31 mouse cellular contexts compared by ENCODE assay signal in the genomic region with DNA sequence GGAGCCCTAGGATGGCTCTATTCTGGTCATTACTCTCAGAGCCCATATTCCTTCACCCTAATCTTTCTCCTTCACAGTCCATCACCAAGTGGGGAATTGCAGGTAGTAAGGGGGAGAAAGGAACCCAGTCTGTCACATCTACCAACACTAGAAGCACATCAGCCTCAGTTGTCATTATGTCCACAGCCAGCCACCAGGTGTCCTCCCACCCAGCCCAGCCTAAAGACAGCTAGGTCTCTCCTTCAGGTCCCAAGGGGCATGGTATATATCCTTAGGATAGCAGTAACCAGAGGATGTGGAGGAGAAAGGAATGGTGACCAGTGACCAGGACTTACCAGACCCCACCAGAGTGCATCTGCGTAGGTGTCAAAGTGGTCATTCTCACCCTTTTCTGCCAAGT. TPM values are rescaled to one million over a fixed set of nuclear protein-coding genes. Genes with fewer than 3 reads are reported as not detected.
A peak's percentile ranks its signal among the peaks of the same experiment; 100 is the strongest.
DNase-seq lines count a peak whose midpoint lies in the region; ATAC-seq and TF ChIP-seq lines count a peak whose summit lies in the region.
"Had no signal": no experiment of that assay in that cellular context is flagged by ENCODE, and none has a peak within 500 bp of the region (broad histone marks: within the 10 kb centered on the region; RNA-seq: fewer than 3 reads in every experiment).

No protein-coding gene starts in this region.

- no peaks in the 10 kb centered on the region for H3K27me3 ChIP-seq in kidney, adult 2 months (replicated peaks; ENCODE audit: control insufficient read depth, insufficient read depth, low read length)
- H3K27me3 ChIP-seq in liver, postnatal 0 days (ENCODE audit: insufficient read depth, low read length): no peaks in the 10 kb centered on the region
- peaks cover 92% of the 10 kb centered on the region for H3K27me3 ChIP-seq in CH12.LX (replicated peaks)
- H3K27me3 ChIP-seq: embryonic facial prominence, embryonic 13.5 days; forebrain, embryonic 15.5 days; midbrain, embryonic 15.5 days; neural tube, embryonic 13.5 days; stomach, embryonic 15.5 days had no signal

- in situ Hi-C loops in CH12.LX (cut with MboI; ENCODE audit: low pct_ligation_motif_present, low pct_unique_long_range_greater_than_20kb, low sequenced_read_pairs): no loop called here

- no peak overlapping the region for H3K27ac ChIP-seq in kidney, adult 2 months (ENCODE audit: insufficient read depth, low read depth, low read length)
- no peak overlapping the region for H3K27ac ChIP-seq in liver, postnatal 0 days (ENCODE audit: low read depth)
- H3K27ac ChIP-seq in CH12.LX (ENCODE audit: insufficient read depth, low read depth): no peak overlapping the region
- H3K27ac ChIP-seq: embryonic facial prominence, embryonic 13.5 days; forebrain, embryonic 10.5 days; forebrain, embryonic 15.5 days; heart, embryonic 15.5 days; limb, embryonic 12.5 days; liver, embryonic 12.5 days; macrophage; midbrain, embryonic 15.5 days; neural tube, embryonic 13.5 days; stomach, embryonic 15.5 days had no signal

- TF ChIP-seq EP300 in liver, postnatal 0 days (IDR thresholded peaks at IDR 0.05; ENCODE audit: low read depth): no peak
- TF ChIP-seq EP300 in CH12.LX (IDR thresholded peaks at IDR 0.05; ENCODE audit: low read length): no peak

- no peaks in the 10 kb centered on the region for H3K9me3 ChIP-seq in liver, postnatal 0 days (ENCODE audit: low read length)
- H3K9me3 ChIP-seq in CH12.LX (replicated peaks; ENCODE audit: low read length): no peaks in the 10 kb centered on the region
- H3K9me3 ChIP-seq: embryonic facial prominence, embryonic 13.5 days; forebrain, embryonic 10.5 days; forebrain, embryonic 15.5 days; heart, embryonic 15.5 days; limb, embryonic 12.5 days; liver, embryonic 12.5 days; midbrain, embryonic 15.5 days; neural tube, embryonic 13.5 days; stomach, embryonic 15.5 days had no signal

- ATAC-seq in liver, postnatal 0 days: no peak
- ATAC-seq: forebrain, embryonic 15.5 days; hindbrain, embryonic 16.5 days; liver, embryonic 12.5 days; midbrain, embryonic 15.5 days; Patski had no signal

- no peak for DNase-seq in kidney, adult 2 months
- no peak for DNase-seq in kidney, adult 18-20 months
- no peak for DNase-seq in liver, postnatal 0 days
- no peak for DNase-seq in liver
- no peak for DNase-seq in CH12.LX (ENCODE audit: extremely low read depth)
- DNase-seq in MN1 (ENCODE audit: low spot score): peak; percentile 57
- DNase-seq in right cerebral cortex, adult 18-20 months: no peak
- DNase-seq in spleen, postnatal 36 days (ENCODE audit: low spot score in 2 of 2): no peak
- DNase-seq: adrenal gland, postnatal 10 days; cerebellum, adult 11 months; cerebellum, adult 9-11 months; kidney, postnatal 25 days; layer of hippocampus, postnatal 36 days; lung, adult 2 months; lung, postnatal 10 days; right cerebral cortex, postnatal 14 days; thymus, postnatal 14 days had no signal

- WGBS in kidney, adult 2 months: 91% methylated on average over 1 of the region's 1 CpGs
- WGBS in liver, postnatal 0 days (ENCODE audit: insufficient replicate concordance): 69% methylated on average over 1 of the region's 1 CpGs

- dilution Hi-C loops in CH12.LX (cut with MboI; ENCODE audit: extremely low pct_ligation_motif_present, extremely low pct_unique_long_range_greater_than_20kb, low sequenced_read_pairs): no loop called here

- 0 out of 2 replicates have a peak, but pooled peaks have one; percentile 5 for TF ChIP-seq CTCF in kidney, adult 2 months (conservative IDR thresholded peaks at IDR 0.05; ENCODE audit: insufficient read depth, insufficient read length, low read depth, low read length)
- TF ChIP-seq CTCF in liver, postnatal 0 days (IDR thresholded peaks at IDR 0.05; ENCODE audit: low read depth): peak; percentile 14; the same call in 1 of the 2 replicates
- peak in 1 of 2 experiments; percentile 23; a peak in 1 of 4 replicates for TF ChIP-seq CTCF in CH12.LX (conservative IDR thresholded peaks at IDR 0.05 in 1 of 2, IDR thresholded peaks at IDR 0.05 in 1 of 2; ENCODE audit: low read depth in 2 of 2, low read length in 2 of 2)

- no peaks in the 10 kb centered on the region for H3K4me1 ChIP-seq in kidney, adult 2 months (ENCODE audit: control insufficient read depth, insufficient read depth, low read length)
- H3K4me1 ChIP-seq in liver, postnatal 0 days (ENCODE audit: insufficient read depth): no peaks in the 10 kb centered on the region
- H3K4me1 ChIP-seq in CH12.LX (ENCODE audit: control insufficient read depth in 1 of 2, insufficient read depth in 2 of 2): no peaks in the 10 kb centered on the region
- H3K4me1 ChIP-seq: embryonic facial prominence, embryonic 13.5 days; heart, embryonic 15.5 days; limb, embryonic 12.5 days; liver, embryonic 12.5 days; stomach, embryonic 15.5 days had no signal

- no peaks in the 10 kb centered on the region for H3K79me2 ChIP-seq in CH12.LX (replicated peaks; ENCODE audit: control insufficient read depth, extremely low read depth, insufficient read depth, poor library complexity, severe bottlenecking)

- H3K4me3 ChIP-seq in kidney, adult 2 months (ENCODE audit: insufficient read depth, low read depth, low read length): no peak overlapping the region
- no peak overlapping the region for H3K4me3 ChIP-seq in liver, postnatal 0 days (ENCODE audit: low read depth, low read length)
- no peak overlapping the region for H3K4me3 ChIP-seq in CH12.LX (replicated peaks in 1 of 3; ENCODE audit: low read depth in 2 of 3, low read length in 2 of 3, poor library complexity in 1 of 3)
- H3K4me3 ChIP-seq: embryonic facial prominence, embryonic 13.5 days; forebrain, embryonic 10.5 days; forebrain, embryonic 15.5 days; heart, embryonic 15.5 days; limb, embryonic 12.5 days; liver, embryonic 12.5 days; midbrain, embryonic 15.5 days; neural tube, embryonic 13.5 days; stomach, embryonic 15.5 days had no signal

- no peak overlapping the region for H3K4me2 ChIP-seq in liver, postnatal 0 days (ENCODE audit: low read depth, low read length)
- H3K4me2 ChIP-seq in CH12.LX (ENCODE audit: insufficient read depth, low read depth, poor library complexity, severe bottlenecking): no peak overlapping the region
- H3K4me2 ChIP-seq: embryonic facial prominence, embryonic 13.5 days; forebrain, embryonic 15.5 days; heart, embryonic 15.5 days; limb, embryonic 12.5 days; liver, embryonic 12.5 days; midbrain, embryonic 15.5 days; neural tube, embryonic 13.5 days; stomach, embryonic 15.5 days had no signal

- no peak for TF ChIP-seq POLR2A in kidney, adult 2 months (IDR thresholded peaks at IDR 0.05; ENCODE audit: low read depth, low read length)
- TF ChIP-seq POLR2A in CH12.LX (IDR thresholded peaks at IDR 0.05; ENCODE audit: low read depth, low read length): no peak

- TF ChIP-seq RAD21 in CH12.LX (IDR thresholded peaks at IDR 0.05; ENCODE audit: low read depth, low read length): no peak

- no peaks in the 10 kb centered on the region for H3K36me3 ChIP-seq in kidney, adult 2 months (ENCODE audit: control insufficient read depth, insufficient read depth, low read length)
- H3K36me3 ChIP-seq in liver, postnatal 0 days (replicated peaks; ENCODE audit: insufficient read depth, low read length): no peaks in the 10 kb centered on the region
- H3K36me3 ChIP-seq in CH12.LX (replicated peaks in 1 of 2; ENCODE audit: control insufficient read depth in 1 of 2, insufficient read depth in 1 of 2, low read length in 1 of 2): no peaks in the 10 kb centered on the region
- H3K36me3 ChIP-seq: embryonic facial prominence, embryonic 13.5 days; forebrain, embryonic 10.5 days; heart, embryonic 15.5 days; limb, embryonic 12.5 days; liver, embryonic 12.5 days; stomach, embryonic 15.5 days had no signal

- no peak overlapping the region for H3K9ac ChIP-seq in liver, postnatal 0 days (replicated peaks)
- no peak overlapping the region for H3K9ac ChIP-seq in CH12.LX (ENCODE audit: insufficient read depth, low read depth)
- H3K9ac ChIP-seq: embryonic facial prominence, embryonic 13.5 days; forebrain, embryonic 15.5 days; heart, embryonic 15.5 days; limb, embryonic 12.5 days; liver, embryonic 12.5 days; midbrain, embryonic 15.5 days; neural tube, embryonic 13.5 days; stomach, embryonic 15.5 days had no signal

TF ChIP-seq in CH12.LX, 34 proteins besides CTCF, POLR2A, EP300 and RAD21:
- peak; percentile 7; the same call in 1 of the 2 replicates for TF ChIP-seq SMC3 (IDR thresholded peaks at IDR 0.05; ENCODE audit: low read depth, low read length)
- no peak for TF ChIP-seq USF2 (conservative IDR thresholded peaks at IDR 0.05; ENCODE audit: low read depth, low read length)

RNA-seq across cellular contexts. Expression of gene Kcnq2, which starts 23.4 kb away (rescaled TPM):
- 0.05 and 0.31 TPM in 2 replicates for polyA plus RNA-seq in kidney, adult 2 months (2012; rRNA removed)
- not detected in 2 replicates for polyA plus RNA-seq in liver, postnatal 0 days (2015; fragmentation: Nextera tagmentation; extraction: Ambion mirVana)
- total RNA-seq in CH12.LX (2012; rRNA removed) (0.04 TPM in 2 replicates), CH12.LX (2014; rRNA removed) (not detected in 2 replicates)
- not detected in 2 replicates for polyA plus RNA-seq in CH12.LX (2012; ENCODE audit: insufficient read length, low read depth)
- total RNA-seq: megakaryocyte-erythroid progenitor cell, adult 5-6 weeks had no signal
- polyA plus RNA-seq: kidney, embryonic 14.5 days; macrophage had no signal

RNA-seq across cellular contexts. Expression of gene Eef1a2, which starts 45.1 kb away (rescaled TPM):
- 0.92 and 18.7 TPM in 2 replicates for polyA plus RNA-seq in kidney, adult 2 months (2012; rRNA removed)
- 0.05 TPM in 1 of 2 replicates, not detected in the other for polyA plus RNA-seq in liver, postnatal 0 days (2015; fragmentation: Nextera tagmentation; extraction: Ambion mirVana)
- not detected in 2 replicates for total RNA-seq in CH12.LX (2012; rRNA removed)
- total RNA-seq in CH12.LX (2014; rRNA removed): not detected in 2 replicates
- polyA plus RNA-seq in CH12.LX (2012; ENCODE audit: insufficient read length, low read depth): not detected in 2 replicates
- total RNA-seq: megakaryocyte-erythroid progenitor cell, adult 5-6 weeks had no signal
- polyA plus RNA-seq: kidney, embryonic 14.5 days; liver, embryonic 12.5 days; Patski had no signal
